Mouse (Mus musculus) cerebral cortex, adult 2 months (tissue): ENCODE measurements around the gene Cog4.

Experiments
- WGBS: fragments of 180-500 bp; shearing (Covaris S2); methylation state at CpG from one replicate; pipeline ENCODE4 v1.1.7; 2018; 5-methylcytosine and 5-hydroxymethylcytosine counted together

Gene Cog4

DNA sequence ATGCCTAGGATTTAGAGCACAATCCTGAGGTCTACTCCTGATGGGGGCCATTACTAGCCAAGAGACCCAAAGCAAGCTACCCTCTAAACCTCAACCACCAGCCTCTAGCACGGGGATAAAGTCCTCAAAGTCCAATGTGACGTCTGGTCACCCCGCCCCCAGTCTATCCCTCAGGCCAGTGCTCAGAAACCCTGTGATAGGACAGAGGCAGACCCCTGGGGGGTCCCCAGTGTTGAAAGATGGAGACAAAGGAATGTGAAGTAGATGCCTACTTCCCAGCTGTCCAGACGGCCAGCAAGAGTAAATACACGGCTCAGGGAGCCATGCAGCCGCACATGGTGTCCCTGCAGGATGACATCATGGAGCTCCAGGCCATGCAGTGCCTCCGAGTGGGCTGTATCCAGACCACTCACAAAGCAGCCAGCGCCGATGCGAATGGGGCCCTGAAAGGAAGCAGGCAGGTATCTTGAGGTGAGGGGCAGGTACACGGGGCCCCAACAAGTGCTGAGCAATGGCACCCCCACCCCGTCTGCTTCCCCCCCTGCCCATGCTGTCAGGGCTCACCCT, 43.6 kb downstream of the Cog4 start:
- 89% methylated on average over 12 of the region's 12 CpGs for WGBS

- WGBS, result 93% methylated on average over 7 of the region's 7 CpGs
Measured at GRCm38 (mm10) chr8:110892040-110892439, 45.6 kb downstream of the Cog4 start.

GRCm38 (mm10) chr8:110892913-110893312, 46.5 kb downstream of the Cog4 start:
- WGBS, result 95% methylated on average over 2 of the region's 2 CpGs

DNA sequence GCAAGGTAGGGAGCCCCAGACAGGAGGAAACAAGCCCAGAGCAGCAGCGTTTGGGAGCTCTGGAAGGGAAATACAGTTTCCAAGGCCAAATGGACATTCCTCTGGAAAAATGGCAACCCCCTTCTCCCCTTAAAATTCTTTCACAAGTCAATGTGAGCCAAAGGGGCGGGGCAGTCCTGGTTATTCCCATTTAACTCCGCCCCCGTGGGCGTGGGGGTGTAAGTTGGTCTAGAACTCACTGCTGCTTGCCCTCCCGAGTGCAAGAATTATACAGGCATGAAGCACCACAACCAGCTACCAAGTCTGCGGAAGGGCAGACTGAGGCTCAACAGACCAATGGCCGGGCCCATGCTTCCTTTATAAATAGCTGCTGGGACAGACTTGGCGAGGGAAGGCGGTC, 48.5 kb downstream of the Cog4 start:
- WGBS, result 85% methylated on average over 10 of the region's 10 CpGs

DNA sequence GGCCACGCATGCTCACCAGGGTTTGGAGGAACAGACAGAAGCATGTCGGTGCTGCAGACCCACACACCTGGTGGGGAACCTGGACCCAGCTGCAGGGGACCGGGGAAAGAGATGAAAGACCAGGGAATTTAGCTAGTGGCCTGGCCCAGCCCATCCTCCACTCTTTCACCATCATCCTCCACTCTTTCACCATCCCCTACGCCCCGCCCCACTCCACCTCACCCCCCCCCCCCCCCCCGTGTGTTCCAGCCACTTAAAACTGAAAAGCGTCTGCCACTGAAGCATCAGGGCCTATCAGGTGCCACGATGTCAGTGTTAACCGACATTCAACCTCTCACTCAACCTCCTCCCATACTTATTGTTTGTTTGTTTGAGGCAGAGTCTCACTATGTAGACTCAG, 48.9 kb downstream of the Cog4 start:
- WGBS, result 84% methylated on average over 9 of the region's 9 CpGs

- 95% methylated on average over 13 of the region's 13 CpGs for WGBS
Measured at GRCm38 (mm10) chr8:110895812-110896211, 49.4 kb downstream of the Cog4 start.

GRCm38 (mm10) chr8:110897495-110897894, 51.1 kb downstream of the Cog4 start:
- 95% methylated on average over 6 of the region's 6 CpGs for WGBS

DNA sequence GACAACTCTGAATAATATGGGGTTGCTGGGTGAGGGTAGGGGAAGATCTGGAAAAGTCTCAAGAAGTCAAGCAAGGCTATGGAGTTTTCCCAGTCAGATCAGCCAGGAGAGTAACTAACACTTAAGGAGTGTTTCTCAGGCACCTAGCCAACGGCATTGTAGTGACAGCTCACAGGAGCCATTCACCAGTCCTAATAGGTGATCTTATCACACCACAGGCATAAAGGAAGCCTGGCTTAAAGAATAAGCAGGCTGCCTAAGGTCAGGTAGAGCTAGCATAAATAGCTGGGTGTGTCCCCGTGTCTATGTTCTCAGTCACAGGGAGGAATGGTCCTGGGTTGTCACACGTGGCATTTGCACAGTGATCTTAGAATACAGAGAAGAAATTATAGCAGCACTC, 54.7 kb downstream of the Cog4 start:
- WGBS, result 70% methylated on average over 3 of the region's 3 CpGs

GRCm38 (mm10) chr8:110901839-110902578, 55.6 kb downstream of the Cog4 start, which contains the start of gene Fuk:
TSS of gene Fuk (minus strand) at chr8:110902488.
- WGBS, result 2% methylated on average over 30 of the region's 30 CpGs

- 63% methylated on average over 2 of the region's 2 CpGs for WGBS
Measured at GRCm38 (mm10) chr8:110902579-110902965, 56.2 kb downstream of the Cog4 start.

DNA sequence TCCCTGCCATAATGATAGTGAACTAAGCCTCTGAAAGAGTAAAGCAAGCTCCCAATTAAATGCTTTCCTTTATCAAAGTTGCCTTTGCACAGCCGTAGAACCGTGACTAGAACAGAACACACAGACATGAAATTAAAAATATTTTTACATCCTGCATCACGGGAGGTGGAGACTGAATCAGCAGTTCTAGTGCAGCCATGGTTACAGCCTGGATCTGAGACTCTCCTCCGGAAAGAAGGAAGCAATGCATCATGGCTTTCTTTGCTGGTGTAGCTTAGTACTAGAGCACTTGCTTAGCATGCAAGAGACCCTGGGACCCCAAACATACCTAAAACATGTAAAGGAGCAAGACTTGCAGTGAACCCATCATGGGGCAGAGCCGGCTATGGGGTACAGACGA, 59.0 kb downstream of the Cog4 start:
- 58% methylated on average over 6 of the region's 6 CpGs for WGBS

DNA sequence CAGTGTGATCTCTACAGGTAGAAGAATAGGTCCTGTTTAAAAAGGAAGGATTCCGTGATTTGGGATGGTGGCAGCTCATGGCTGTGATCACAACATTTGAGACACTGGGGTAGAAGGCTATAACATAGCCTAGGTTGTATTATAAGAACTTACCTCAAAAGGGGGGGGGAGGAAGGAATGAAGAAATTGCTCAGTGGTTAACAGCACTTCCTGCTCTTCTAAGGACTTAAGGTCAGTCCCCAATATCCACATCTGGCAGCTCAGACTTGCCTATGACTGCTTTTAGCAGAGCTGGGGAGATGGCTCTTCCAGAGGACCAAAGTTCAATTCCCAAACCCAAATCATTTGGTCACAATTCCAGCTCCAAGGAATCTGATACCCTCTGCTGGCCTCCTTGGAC, 60.3 kb downstream of the Cog4 start:
- WGBS, result 93% methylated on average over 1 of the region's 1 CpGs

DNA sequence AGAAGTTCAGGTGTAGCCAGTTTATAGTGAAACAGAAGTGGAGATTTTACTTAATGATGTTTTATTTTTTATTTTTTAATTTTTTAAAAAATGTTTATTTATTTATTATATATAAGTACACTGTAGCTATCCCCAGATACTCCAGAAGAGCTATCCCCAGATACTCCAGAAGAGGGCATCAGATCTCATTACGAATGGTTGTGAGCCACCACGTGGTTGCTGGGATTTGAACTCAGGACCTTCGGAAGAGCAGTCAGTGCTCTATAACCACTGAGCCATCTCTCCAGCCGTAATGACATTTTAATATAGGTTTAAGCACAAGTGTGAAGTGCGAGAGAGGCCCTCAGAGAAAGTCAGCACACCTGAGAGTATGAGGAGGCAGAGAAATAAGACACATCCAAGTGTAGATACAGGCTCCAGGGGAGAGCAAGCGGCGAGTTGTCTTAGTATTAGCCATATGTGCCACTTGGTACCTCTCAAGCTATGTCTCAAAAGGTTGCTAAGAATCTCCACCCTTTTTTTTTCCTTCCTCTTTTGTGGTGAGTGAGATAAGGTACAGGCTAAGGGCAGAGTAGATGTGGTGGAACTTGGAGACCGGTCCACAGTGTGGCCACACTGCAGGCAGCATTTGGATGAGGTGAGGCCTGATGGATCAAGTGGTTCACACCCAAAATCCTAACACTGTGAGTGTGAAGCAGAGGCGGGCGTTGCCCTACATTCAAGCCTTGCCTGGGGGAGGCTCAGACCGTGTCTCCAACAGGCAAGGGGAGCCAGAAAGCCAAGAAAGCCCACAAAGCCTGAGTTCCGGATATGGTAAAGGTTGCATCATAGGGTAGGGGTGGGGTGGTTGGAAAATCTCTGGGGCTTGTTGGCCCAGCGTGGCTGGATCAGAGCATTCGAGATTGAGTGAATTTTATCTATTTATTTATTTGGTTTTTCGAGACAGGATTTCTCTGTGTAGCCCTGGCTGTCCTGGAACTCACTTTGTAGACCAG, 65.5 kb downstream of the Cog4 start:
- 81% methylated on average over 15 of the region's 15 CpGs for WGBS

- 53% methylated on average over 2 of the region's 2 CpGs for WGBS
Measured at GRCm38 (mm10) chr8:110917415-110917814, 71.0 kb downstream of the Cog4 start.

DNA sequence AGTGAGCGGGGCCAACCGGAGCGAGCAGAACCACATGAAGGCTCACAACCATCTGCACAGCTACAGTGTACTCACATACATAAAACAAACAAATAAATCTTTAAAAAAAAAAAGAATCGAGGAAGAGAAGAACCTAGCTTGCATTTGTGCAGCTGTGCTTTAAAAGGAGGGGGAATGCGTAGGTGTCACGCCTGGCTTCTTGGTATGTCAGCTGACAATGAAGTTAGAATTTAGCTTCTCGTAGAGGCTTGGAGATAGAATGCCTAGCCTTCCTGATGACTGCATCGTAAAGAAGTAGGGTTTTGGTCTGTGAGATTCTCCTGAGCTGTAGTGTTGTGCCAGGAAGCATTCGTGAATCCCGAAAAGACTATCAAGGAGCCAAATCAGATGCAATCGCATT, 71.6 kb downstream of the Cog4 start:
- 60% methylated on average over 11 of the region's 11 CpGs for WGBS

GRCm38 (mm10) chr8:110918460-110918859, 72.1 kb downstream of the Cog4 start:
- 72% methylated on average over 8 of the region's 8 CpGs for WGBS

DNA sequence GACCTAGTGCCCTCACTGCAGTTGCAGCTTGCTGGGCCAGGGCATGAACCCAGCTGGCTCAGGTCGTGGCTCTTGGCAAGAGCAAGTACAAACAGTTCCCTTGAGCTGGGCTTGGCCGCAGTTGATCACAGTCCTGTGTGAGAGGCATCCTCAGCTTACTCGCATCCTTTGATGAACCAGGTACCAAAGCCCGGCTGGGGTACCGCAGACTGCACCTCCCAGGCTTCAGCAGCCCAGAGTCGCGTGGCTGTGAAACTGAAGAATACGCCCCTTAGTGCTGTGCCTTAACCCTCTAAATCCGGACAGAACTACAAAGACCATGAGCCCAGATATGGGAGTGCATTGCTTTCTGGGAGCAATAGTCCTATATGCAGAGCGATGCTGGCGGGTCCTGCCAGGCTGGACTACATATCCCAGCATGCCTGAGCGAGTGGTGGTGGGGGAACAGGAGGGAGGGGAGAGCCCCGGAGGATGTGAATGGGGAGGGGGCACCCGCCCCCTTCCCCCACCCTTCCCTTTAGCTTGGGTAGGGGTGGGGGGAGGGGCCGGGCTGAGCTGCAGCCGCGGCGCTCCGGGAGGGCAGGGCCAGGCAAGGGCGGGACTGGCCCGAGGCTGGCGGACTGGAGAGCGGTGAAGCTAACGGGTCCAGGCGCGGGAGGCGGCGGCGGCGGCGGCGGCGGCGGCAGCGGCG, 73.1 kb downstream of the Cog4 start, which contains the start of gene St3gal2:
TSS of gene St3gal2 (plus strand) at position 582 of the 691 bp plus-strand sequence.
- WGBS, result 1% methylated on average over 32 of the region's 36 CpGs

DNA sequence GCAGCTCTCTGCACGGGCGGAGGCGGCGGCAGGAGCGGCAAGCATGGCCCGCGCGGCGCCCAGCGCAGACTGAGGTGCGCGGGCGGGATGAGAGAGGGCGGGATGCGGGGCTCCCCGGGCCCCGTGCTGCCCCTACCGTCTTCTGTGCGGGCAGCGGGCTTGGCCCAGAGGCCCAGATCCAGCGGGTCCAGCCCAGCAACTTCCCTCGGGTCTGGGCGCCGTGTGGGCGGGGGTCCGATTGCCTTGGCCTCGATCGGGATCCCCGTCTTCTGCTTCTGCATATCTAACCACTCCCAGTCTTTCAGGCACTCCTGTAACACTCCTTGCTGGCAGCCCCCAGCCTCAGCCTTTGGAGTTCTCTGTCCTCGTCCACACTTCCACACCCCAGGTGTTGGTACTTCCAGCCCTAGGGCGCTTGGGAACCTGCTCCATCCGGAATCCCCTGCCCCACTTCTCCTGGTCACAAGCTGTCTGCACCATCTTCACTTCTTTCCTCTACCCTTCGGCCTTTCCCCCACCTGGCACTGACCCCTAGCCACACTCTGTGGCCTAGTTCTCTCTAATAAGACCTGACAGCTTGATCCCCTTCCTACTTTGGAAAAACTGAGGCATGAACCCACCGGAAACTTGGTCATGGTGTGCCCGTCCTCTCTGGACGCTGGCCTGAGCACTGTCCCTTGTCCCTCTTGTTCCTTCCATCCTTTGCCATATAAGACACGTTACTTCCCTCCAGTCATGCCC, 73.8 kb downstream of the Cog4 start:
- WGBS, result 3% methylated on average over 37 of the region's 37 CpGs

DNA sequence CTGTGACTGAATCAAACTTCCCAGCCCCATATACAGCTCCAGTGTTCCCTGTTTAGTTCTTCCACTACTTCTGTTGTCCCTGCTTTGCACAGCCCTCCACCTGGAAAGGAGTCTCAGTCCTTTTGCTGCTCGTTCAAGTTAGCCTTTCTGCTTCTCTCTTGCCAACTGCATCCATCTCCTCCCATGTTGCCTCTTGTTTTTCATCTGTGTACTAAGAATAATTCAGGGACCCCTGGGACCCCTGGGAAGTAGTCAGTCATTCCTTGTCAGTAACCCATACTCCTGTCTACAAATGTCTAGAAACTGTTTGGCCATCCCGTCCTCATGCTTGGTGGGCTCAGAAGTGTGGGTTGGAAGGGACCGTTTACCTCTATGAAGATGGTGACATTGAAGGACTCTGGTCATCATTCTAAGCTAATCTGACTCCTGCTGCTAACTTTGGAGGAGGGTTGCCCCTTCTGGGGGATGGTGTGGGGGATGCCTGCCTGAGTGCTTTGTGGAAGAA, 74.4 kb downstream of the Cog4 start:
- WGBS, result 27% methylated on average over 3 of the region's 3 CpGs

- WGBS, result 44% methylated on average over 7 of the region's 7 CpGs
Measured at GRCm38 (mm10) chr8:110921492-110922230, 75.3 kb downstream of the Cog4 start.
